Mouse (Mus musculus) limb, embryonic 13.5 days (tissue): ENCODE measurements at regions not wholly inside any gene's neighbourhood (a gene's known extent, or its start where the extent isn't known, plus 50 kb on each side); places are given as distances from the start of the nearest gene placed in this dataset.
A peak's percentile ranks its signal among the peaks of the same experiment; 100 is the strongest.

Experiments
- ATAC-seq: fragments of 200-750 bp; cut with Nextera tagmentation; 2 replicates; pipeline ENCODE4 v1.8.0; 2017; ENCODE audit warnings: low read depth, moderate number of reproducible peaks, moderate TSS enrichment; ENCODE audit not compliant: low FRiP score
- H3K27ac ChIP-seq: fragments of 300-500 bp; sonication (generic); 2 replicates; pipeline ENCODE4 v1.5.1; 2015; ENCODE audit warnings: inconsistent platforms, mild to moderate bottlenecking, moderate library complexity
- H3K27me3 ChIP-seq: fragments of 300-500 bp; sonication (generic); 2 replicates; pipeline ENCODE4 v1.6.1; 2015; ENCODE audit warnings: mild to moderate bottlenecking, inconsistent platforms
- H3K36me3 ChIP-seq: fragments of 300-500 bp; sonication (generic); 2 replicates; pipeline ENCODE4 v1.6.1; 2015; ENCODE audit warnings: inconsistent platforms, mild to moderate bottlenecking, moderate library complexity
- H3K4me1 ChIP-seq: fragments of 300-500 bp; sonication (generic); 2 replicates; pipeline ENCODE4 v1.6.1; 2015; ENCODE audit warnings: inconsistent platforms
- H3K4me2 ChIP-seq: fragments of 300-500 bp; sonication (generic); replicated peaks from 2 replicates; pipeline ENCODE4 v1.6.1; 2015; ENCODE audit warnings: inconsistent platforms, mild to moderate bottlenecking, moderate library complexity
- H3K4me3 ChIP-seq: fragments of 300-500 bp; sonication (generic); 2 replicates; pipeline ENCODE4 v1.5.1; 2015; ENCODE audit warnings: moderate library complexity, mild to moderate bottlenecking, inconsistent platforms
- H3K9ac ChIP-seq: fragments of 300-500 bp; sonication (generic); 2 replicates; pipeline ENCODE4 v1.6.1; 2015; ENCODE audit warnings: mild to moderate bottlenecking, inconsistent platforms
- H3K9me3 ChIP-seq: fragments of 300-500 bp; sonication (generic); 2 replicates; pipeline ENCODE4 v1.6.1; 2016; ENCODE audit warnings: inconsistent platforms
- WGBS: fragments of 180-500 bp; shearing (Covaris S2); methylation state at CpG from one replicate; pipeline ENCODE4 v1.1.7; 2015; 5-methylcytosine and 5-hydroxymethylcytosine counted together

GRCm38 (mm10) chr2:50524838-50525615 lies 228.4 kb upstream of the Mmadhc start:
- H3K36me3 ChIP-seq: no peaks in the 10 kb centered on the region
- 87% methylated on average over 10 of the region's 10 CpGs for WGBS
- no peak for ATAC-seq

DNA sequence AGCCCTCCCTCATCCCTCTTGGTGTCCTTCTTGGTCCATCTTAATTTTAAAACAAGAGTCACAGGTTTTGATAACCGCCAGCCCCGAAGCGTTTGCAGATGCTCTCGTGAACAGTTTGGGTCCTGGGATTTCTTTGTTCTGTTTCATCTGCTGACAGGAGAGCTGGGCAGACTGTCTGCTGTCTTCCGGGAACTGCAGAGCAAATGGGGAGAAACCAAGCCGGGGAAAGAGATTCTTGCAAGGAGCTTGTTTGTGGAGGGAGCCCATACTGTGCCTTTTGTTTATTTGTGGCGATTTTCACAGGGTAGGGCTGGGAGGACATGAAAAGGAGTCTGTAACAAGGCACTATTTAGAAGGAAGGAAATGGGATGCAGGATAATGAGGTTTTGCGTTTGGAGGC lies 223.6 kb upstream of the Mmadhc start:
- no peak for ATAC-seq
- no peaks in the 10 kb centered on the region for H3K36me3 ChIP-seq
- peaks cover 15% of the 10 kb centered on the region; the same call in 1 of the 2 replicates for H3K4me1 ChIP-seq
- no peaks in the 10 kb centered on the region for H3K9me3 ChIP-seq
- H3K4me2 ChIP-seq: peak overlapping the region; percentile 25
- no peak overlapping the region for H3K4me3 ChIP-seq
- H3K27me3 ChIP-seq: no peaks in the 10 kb centered on the region
- 23% methylated on average over 8 of the region's 8 CpGs for WGBS
- no peak overlapping the region for H3K27ac ChIP-seq
- H3K9ac ChIP-seq: no peak overlapping the region

More at GRCm38 (mm10) chr2:50524838-50525615, 228.4 kb upstream of the Mmadhc start:
- Histone ChIP-seq H3K27me3 (no peaks in the 10 kb centered on the region), H3K27ac (no peak overlapping the region), H3K9me3 (no peaks in the 10 kb centered on the region), H3K4me2 (no peak overlapping the region), H3K9ac (no peak overlapping the region), H3K4me3 (no peak overlapping the region), H3K4me1 (peaks cover 5% of the 10 kb centered on the region; the same call in 1 of the 2 replicates)

- no peaks in the 10 kb centered on the region for H3K27me3 ChIP-seq
- ATAC-seq: no peak
- no peak overlapping the region for H3K4me3 ChIP-seq
- H3K9ac ChIP-seq: no peak overlapping the region
- H3K36me3 ChIP-seq: no peaks in the 10 kb centered on the region
- H3K9me3 ChIP-seq: no peaks in the 10 kb centered on the region
- peaks cover 15% of the 10 kb centered on the region; the same call in 1 of the 2 replicates for H3K4me1 ChIP-seq
- H3K27ac ChIP-seq: no peak overlapping the region
- WGBS: 30% methylated on average over 1 of the region's 1 CpGs
- H3K4me2 ChIP-seq: no peak overlapping the region
These were observed 222.5 kb upstream of the Mmadhc start for GRCm38 (mm10) chr2:50519129-50519504.

GRCm38 (mm10) chr2:50518371-50519128 lies 221.9 kb upstream of the Mmadhc start:
- no peak for ATAC-seq
- Histone ChIP-seq H3K36me3 (no peaks in the 10 kb centered on the region), H3K9me3 (no peaks in the 10 kb centered on the region), H3K4me2 (no peak overlapping the region), H3K9ac (no peak overlapping the region), H3K27ac (no peak overlapping the region), H3K4me1 (peaks cover 15% of the 10 kb centered on the region; the same call in 1 of the 2 replicates), H3K27me3 (no peaks in the 10 kb centered on the region), H3K4me3 (no peak overlapping the region)
- 36% methylated on average over 10 of the region's 10 CpGs for WGBS

- no peak overlapping the region for H3K4me3 ChIP-seq
These were observed 216.7 kb upstream of the Mmadhc start for GRCm38 (mm10) chr2:50513276-50513675.

GRCm38 (mm10) chr2:50498713-50499112 lies 202.1 kb upstream of the Mmadhc start:
- H3K4me2 ChIP-seq: no peak overlapping the region
- no peak for ATAC-seq
- no peaks in the 10 kb centered on the region for H3K27me3 ChIP-seq

More at GRCm38 (mm10) chr2:50513276-50513675, 216.7 kb upstream of the Mmadhc start:
- Histone ChIP-seq H3K36me3 (no peaks in the 10 kb centered on the region), H3K27me3 (no peaks in the 10 kb centered on the region), H3K4me1 (no peaks in the 10 kb centered on the region), H3K9ac (no peak overlapping the region), H3K4me2 (no peak overlapping the region), H3K27ac (no peak overlapping the region), H3K9me3 (no peaks in the 10 kb centered on the region)
- 93% methylated on average over 4 of the region's 4 CpGs for WGBS
- ATAC-seq: no peak

GRCm38 (mm10) chr2:50496057-50496433 lies 199.4 kb upstream of the Mmadhc start:
- no peaks in the 10 kb centered on the region for H3K36me3 ChIP-seq
- H3K27me3 ChIP-seq: no peaks in the 10 kb centered on the region
- H3K4me2 ChIP-seq: no peak overlapping the region
- H3K9ac ChIP-seq: no peak overlapping the region
- ATAC-seq: no peak
- H3K4me1 ChIP-seq: peaks cover 11% of the 10 kb centered on the region
- no peak overlapping the region; the same call in 1 of the 2 replicates for H3K27ac ChIP-seq
- H3K4me3 ChIP-seq: no peak overlapping the region
- H3K9me3 ChIP-seq: no peaks in the 10 kb centered on the region
- 75% methylated on average over 3 of the region's 3 CpGs for WGBS

More at GRCm38 (mm10) chr2:50498713-50499112, 202.1 kb upstream of the Mmadhc start:
- Histone ChIP-seq H3K4me3 (no peak overlapping the region), H3K4me1 (peaks cover 11% of the 10 kb centered on the region), H3K27ac (no peak overlapping the region), H3K9ac (no peak overlapping the region), H3K36me3 (no peaks in the 10 kb centered on the region), H3K9me3 (no peaks in the 10 kb centered on the region)
- 89% methylated on average over 8 of the region's 8 CpGs for WGBS

DNA sequence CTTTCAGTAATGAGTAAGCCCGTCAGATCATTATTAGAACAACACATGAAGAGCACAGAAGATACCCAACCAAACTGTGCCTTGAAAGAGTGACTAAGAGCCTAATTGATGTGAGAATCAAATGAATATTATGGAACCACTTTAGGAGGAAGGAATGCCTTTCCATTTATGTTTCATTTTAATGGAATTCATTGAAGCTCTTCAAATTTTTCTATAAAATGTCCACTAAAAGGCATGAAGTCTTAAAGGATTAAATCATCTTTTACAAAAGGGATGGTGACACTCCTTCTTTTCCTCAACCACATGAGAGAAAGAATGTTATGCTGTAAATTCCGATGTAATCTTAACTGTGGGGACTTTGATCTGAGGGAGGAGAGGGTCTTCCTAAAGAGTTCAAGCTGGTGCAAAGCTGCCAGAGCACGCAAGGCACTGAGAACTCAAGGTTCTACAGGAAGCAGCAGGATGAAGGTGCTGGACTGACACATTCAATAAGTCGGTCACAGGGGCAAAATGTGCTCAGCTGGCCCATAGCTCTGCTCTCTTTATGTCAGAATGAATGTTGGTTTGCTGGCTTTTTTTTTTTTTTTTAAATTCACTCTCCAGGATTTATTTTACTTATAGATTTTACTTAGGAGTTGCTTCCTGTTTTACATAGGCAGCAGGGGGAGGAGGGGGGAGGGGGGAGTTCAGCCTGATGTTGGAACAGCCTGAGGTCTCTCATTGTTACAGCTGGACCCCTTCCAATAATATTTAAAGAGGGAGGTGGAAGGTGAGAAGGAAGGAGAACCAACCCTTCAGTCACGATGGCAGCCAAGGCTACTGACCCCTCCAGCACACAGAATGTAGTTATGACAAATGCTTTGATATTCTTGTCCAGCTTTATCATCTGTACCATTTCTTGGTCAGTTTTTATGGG lies 198.8 kb upstream of the Mmadhc start:
- Histone ChIP-seq H3K27ac (no peak overlapping the region; the same call in 1 of the 2 replicates), H3K4me2 (no peak overlapping the region), H3K9me3 (no peaks in the 10 kb centered on the region), H3K27me3 (no peaks in the 10 kb centered on the region), H3K36me3 (no peaks in the 10 kb centered on the region), H3K4me1 (peaks cover 11% of the 10 kb centered on the region), H3K4me3 (no peak overlapping the region), H3K9ac (no peak overlapping the region)
- no peak; the same call in 1 of the 2 replicates for ATAC-seq
- WGBS: 37% methylated on average over 5 of the region's 5 CpGs

GRCm38 (mm10) chr2:50493597-50494335 lies 197.2 kb upstream of the Mmadhc start:
- Histone ChIP-seq H3K4me3 (no peak overlapping the region), H3K4me2 (no peak overlapping the region), H3K4me1 (peaks cover 11% of the 10 kb centered on the region), H3K27ac (no peak overlapping the region), H3K9ac (no peak overlapping the region), H3K27me3 (no peaks in the 10 kb centered on the region), H3K36me3 (no peaks in the 10 kb centered on the region), H3K9me3 (no peaks in the 10 kb centered on the region)
- WGBS: 76% methylated on average over 4 of the region's 4 CpGs
- ATAC-seq: peak; percentile 48; the same call in 1 of the 2 replicates

GRCm38 (mm10) chr2:50463799-50464198 lies 167.2 kb upstream of the Mmadhc start:
- 29% methylated on average over 4 of the region's 4 CpGs for WGBS
- H3K9ac ChIP-seq: no peak overlapping the region
- no peak overlapping the region for H3K4me3 ChIP-seq
- H3K27me3 ChIP-seq: no peaks in the 10 kb centered on the region
- peaks cover 5% of the 10 kb centered on the region for H3K9me3 ChIP-seq
- H3K4me2 ChIP-seq: no peak overlapping the region
- no peak for ATAC-seq
- H3K27ac ChIP-seq: no peak overlapping the region
- no peaks in the 10 kb centered on the region for H3K4me1 ChIP-seq
- no peaks in the 10 kb centered on the region for H3K36me3 ChIP-seq

- no peak overlapping the region for H3K4me3 ChIP-seq
- ATAC-seq: no peak
- H3K9ac ChIP-seq: no peak overlapping the region
- no peaks in the 10 kb centered on the region for H3K4me1 ChIP-seq
- H3K9me3 ChIP-seq: peaks cover 8% of the 10 kb centered on the region
- no peaks in the 10 kb centered on the region for H3K27me3 ChIP-seq
- WGBS: 98% methylated on average over 1 of the region's 1 CpGs
- H3K36me3 ChIP-seq: no peaks in the 10 kb centered on the region
- H3K27ac ChIP-seq: no peak overlapping the region
- no peak overlapping the region for H3K4me2 ChIP-seq
These were observed 165.8 kb upstream of the Mmadhc start for GRCm38 (mm10) chr2:50462378-50462777.
